Mouse (Mus musculus): ENCODE measurements at regions not wholly inside any gene's neighbourhood (a gene's known extent, or its start where the extent isn't known, plus 50 kb on each side); places are given as distances from the start of the nearest gene placed in this dataset.

DNA sequence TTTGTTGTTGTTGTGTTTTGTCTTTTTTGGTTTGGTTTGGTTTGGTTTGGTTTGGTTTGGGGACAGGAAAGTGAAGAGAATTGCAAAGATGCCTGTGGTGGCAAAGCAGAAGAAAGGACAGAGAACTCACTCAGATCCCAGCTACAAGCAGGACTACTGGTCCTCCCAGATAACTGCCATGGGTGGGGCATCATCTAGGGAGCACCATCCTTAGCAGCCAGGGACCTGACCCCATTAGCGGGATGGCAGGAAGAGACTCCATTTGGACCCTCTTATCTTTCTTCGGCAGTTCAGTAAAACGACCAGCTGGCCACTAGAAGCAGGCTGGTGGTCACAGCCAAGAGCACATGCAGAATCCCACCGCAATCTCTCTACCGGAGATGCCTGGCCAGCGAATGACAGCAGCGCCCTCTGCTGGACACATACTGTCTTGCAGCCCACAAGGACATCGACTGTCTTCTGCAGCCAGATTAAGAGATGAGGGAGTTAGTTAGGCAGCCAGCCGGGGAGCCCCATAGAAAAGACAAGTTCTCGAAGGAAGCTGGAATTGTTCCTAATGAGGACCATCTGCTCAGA, 119.8 kb downstream of the Gm9195 start:
- Histone ChIP-seq H3K9me3 (replicated peaks; ENCODE audit: control insufficient read depth, low read length, poor library complexity, severe bottlenecking) (no peaks in the 10 kb centered on the region), H3K9ac (ENCODE audit: low read depth, low read length) (no peak overlapping the region), H3K27me3 (ENCODE audit: control insufficient read depth, insufficient read depth, low read depth, low read length) (no peaks in the 10 kb centered on the region), H3K4me2 (ENCODE audit: low read length) (peak overlapping the region; percentile 33; the same call in 1 of the 2 replicates), H3K36me3 (ENCODE audit: control insufficient read depth, insufficient read depth, low read length) (no peaks in the 10 kb centered on the region), H3K4me3 (ENCODE audit: low read depth, low read length) (no peak overlapping the region), H3K27ac (ENCODE audit: low read length) (no peak overlapping the region), H3K4me1 (ENCODE audit: control insufficient read depth, insufficient read depth, low read length) (no peaks in the 10 kb centered on the region)
- WGBS: 6% methylated on average over 10 of the region's 10 CpGs
- peak; percentile 82 for ATAC-seq

DNA sequence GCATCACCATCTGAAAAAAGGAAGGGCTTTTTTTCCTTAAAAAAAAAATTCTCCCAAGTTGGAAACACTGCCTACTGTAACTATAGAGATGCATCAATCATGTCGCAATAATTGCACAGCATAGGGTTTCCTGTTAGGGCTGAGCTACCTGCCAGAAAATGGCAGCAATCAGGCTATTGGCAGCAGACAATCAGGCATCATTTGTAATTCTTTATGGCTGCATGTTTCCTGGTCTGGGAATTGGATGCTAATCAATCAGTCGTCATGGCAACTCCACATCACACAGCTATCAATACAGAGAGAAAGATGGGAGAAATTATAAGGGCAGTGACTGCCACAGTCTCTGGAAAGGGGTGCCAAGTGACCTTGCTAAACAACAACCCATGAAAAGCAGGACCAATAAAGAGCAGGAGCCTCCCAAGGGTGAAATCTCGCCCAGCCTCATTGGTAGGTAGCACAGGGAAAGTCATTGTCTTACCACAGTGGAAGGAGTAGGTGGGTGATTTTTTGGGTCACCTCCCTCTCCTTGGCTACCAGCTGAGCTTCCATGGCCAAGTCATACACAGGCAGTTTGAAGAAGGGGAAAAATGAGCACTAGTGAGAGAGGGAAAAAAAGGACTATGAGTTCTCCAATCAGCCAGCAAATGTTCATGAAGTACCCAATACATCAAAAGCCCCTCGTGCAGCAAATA, 130.7 kb downstream of the Gm9195 start:
- no peaks in the 10 kb centered on the region for H3K36me3 ChIP-seq (ENCODE audit: control insufficient read depth, insufficient read depth, low read length)
- no peak overlapping the region for H3K4me2 ChIP-seq (ENCODE audit: low read length)
- no peaks in the 10 kb centered on the region; the same call in 1 of the 2 replicates for H3K4me1 ChIP-seq (ENCODE audit: control insufficient read depth, insufficient read depth, low read length)
- H3K9me3 ChIP-seq (replicated peaks; ENCODE audit: control insufficient read depth, low read length, poor library complexity, severe bottlenecking): no peaks in the 10 kb centered on the region
- no peaks in the 10 kb centered on the region for H3K27me3 ChIP-seq (ENCODE audit: control insufficient read depth, insufficient read depth, low read depth, low read length)
- H3K4me3 ChIP-seq (ENCODE audit: low read depth, low read length): no peak overlapping the region
- 84% methylated on average over 4 of the region's 4 CpGs for WGBS
- no peak overlapping the region for H3K27ac ChIP-seq (ENCODE audit: low read length)
- ATAC-seq: no peak
- H3K9ac ChIP-seq (ENCODE audit: low read depth, low read length): no peak overlapping the region

DNA sequence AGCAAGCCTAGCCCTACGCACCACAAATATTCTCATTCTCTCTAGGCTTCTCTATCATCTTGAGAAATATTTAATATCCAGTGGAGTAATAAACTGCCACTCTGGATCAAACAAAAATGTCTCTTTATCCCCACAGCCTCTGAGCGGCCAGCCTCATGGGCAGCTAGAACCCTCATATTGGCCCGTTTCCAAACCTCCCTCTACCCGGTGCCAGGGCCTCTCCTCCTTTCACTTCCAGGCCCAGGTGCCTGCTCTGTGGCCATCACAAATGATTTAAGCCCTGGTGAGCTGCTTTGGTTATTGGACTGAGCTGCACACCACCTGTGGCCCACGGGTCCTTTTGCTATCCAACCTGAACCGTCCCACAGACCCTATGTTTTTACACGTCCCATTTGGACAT, 131.5 kb downstream of the Gm9195 start:
- Histone ChIP-seq H3K4me2 (ENCODE audit: low read length) (no peak overlapping the region), H3K27me3 (ENCODE audit: control insufficient read depth, insufficient read depth, low read depth, low read length) (no peaks in the 10 kb centered on the region), H3K4me3 (ENCODE audit: low read depth, low read length) (no peak overlapping the region), H3K4me1 (ENCODE audit: control insufficient read depth, insufficient read depth, low read length) (no peaks in the 10 kb centered on the region; the same call in 1 of the 2 replicates), H3K9me3 (replicated peaks; ENCODE audit: control insufficient read depth, low read length, poor library complexity, severe bottlenecking) (no peaks in the 10 kb centered on the region), H3K9ac (ENCODE audit: low read depth, low read length) (no peak overlapping the region), H3K27ac (ENCODE audit: low read length) (no peak overlapping the region), H3K36me3 (ENCODE audit: control insufficient read depth, insufficient read depth, low read length) (no peaks in the 10 kb centered on the region)
- ATAC-seq: no peak
- 84% methylated on average over 7 of the region's 7 CpGs for WGBS

DNA sequence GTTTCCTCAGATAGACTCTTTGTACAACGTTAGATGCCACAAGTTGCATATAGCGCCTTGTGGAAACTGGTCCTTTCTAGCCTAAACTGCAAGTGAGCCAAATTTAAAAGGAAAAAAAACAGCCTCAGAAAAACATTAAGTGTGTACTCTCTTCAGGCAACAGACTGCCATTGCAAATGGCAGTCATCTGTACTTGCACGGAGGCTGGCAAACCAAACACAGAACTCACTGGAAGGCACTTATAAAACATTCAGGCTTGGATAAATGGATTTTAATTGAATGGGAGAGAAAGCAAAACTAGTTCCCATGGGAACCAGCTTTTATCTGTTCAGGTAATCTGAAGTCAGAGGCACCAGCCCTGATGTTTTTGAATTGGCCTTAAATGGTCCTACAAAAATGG, 133.7 kb downstream of the Gm9195 start:
- H3K4me2 ChIP-seq (ENCODE audit: low read length): no peak overlapping the region
- no peak overlapping the region for H3K4me3 ChIP-seq (ENCODE audit: low read depth, low read length)
- H3K36me3 ChIP-seq (ENCODE audit: control insufficient read depth, insufficient read depth, low read length): no peaks in the 10 kb centered on the region
- no peaks in the 10 kb centered on the region for H3K9me3 ChIP-seq (replicated peaks; ENCODE audit: control insufficient read depth, low read length, poor library complexity, severe bottlenecking)
- no peak for ATAC-seq
- no peaks in the 10 kb centered on the region for H3K27me3 ChIP-seq (ENCODE audit: control insufficient read depth, insufficient read depth, low read depth, low read length)
- H3K27ac ChIP-seq (ENCODE audit: low read length): no peak overlapping the region
- no peaks in the 10 kb centered on the region; the same call in 1 of the 2 replicates for H3K4me1 ChIP-seq (ENCODE audit: control insufficient read depth, insufficient read depth, low read length)
- 81% methylated on average over 3 of the region's 3 CpGs for WGBS
- H3K9ac ChIP-seq (ENCODE audit: low read depth, low read length): no peak overlapping the region

DNA sequence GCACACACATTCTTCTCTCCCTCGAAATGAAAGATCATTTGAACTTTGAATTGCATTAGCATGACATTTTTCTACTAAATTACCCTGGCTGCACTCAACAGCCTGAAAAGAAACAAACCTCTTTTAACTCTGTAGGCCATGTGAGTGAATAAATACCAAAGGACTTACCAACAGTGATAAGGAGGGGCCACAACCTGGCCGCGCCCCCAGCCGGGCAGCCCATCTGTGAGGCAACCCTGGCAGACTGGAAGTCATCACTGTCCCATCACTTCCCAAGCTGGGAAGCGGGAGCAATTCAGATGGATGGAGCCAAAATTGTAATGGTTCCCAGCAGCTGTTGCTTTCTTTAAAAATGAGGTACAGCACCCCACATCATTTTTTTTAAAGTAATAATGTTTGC, 149.5 kb downstream of the Gm9195 start:
- H3K9me3 ChIP-seq (replicated peaks; ENCODE audit: control insufficient read depth, low read length, poor library complexity, severe bottlenecking): no peaks in the 10 kb centered on the region
- no peaks in the 10 kb centered on the region for H3K36me3 ChIP-seq (ENCODE audit: control insufficient read depth, insufficient read depth, low read length)
- WGBS: 35% methylated on average over 5 of the region's 5 CpGs
- no peaks in the 10 kb centered on the region for H3K27me3 ChIP-seq (ENCODE audit: control insufficient read depth, insufficient read depth, low read depth, low read length)
- H3K27ac ChIP-seq (ENCODE audit: low read length): 0 out of 2 replicates have a peak overlapping the region, but pooled peaks have one; percentile 39
- H3K4me3 ChIP-seq (ENCODE audit: low read depth, low read length): no peak overlapping the region
- ATAC-seq: peak; percentile 25; the same call in 1 of the 2 replicates
- H3K4me2 ChIP-seq (ENCODE audit: low read length): no peak overlapping the region
- peaks cover 7% of the 10 kb centered on the region for H3K4me1 ChIP-seq (ENCODE audit: control insufficient read depth, insufficient read depth, low read length)
- no peak overlapping the region for H3K9ac ChIP-seq (ENCODE audit: low read depth, low read length)

DNA sequence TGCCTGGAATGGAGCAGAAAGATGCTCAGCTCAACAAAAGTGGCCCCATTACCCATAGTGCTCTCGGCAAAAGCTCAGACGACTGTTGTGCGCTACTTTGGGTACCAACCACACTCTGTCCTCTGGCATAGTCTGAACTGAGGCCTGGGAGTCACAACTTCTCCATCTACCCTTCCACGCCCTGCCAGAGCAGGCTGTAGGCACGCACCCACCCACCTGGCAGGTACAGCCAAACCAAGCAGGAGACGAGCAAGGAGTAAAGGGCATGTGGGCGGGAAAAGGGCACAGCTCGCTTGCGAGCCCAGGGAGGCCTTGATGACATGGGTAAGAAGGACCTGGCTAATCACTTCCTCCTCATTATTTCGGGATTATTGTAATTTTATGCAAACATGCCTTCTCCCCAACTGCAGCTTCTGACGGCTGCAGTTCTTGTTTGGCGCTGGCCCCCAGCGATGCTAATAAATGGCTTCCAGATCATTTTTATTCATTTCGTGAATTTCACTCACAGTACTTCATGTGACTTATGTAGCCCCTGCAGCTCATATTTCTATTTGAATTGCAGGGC, 150.0 kb downstream of the Gm9195 start:
- ATAC-seq: peak; percentile 48; the same call in 1 of the 2 replicates
- Histone ChIP-seq H3K27me3 (ENCODE audit: control insufficient read depth, insufficient read depth, low read depth, low read length) (no peaks in the 10 kb centered on the region), H3K4me2 (ENCODE audit: low read length) (0 out of 2 replicates have a peak overlapping the region, but pooled peaks have one; percentile 12), H3K4me1 (ENCODE audit: control insufficient read depth, insufficient read depth, low read length) (peaks cover 7% of the 10 kb centered on the region), H3K36me3 (ENCODE audit: control insufficient read depth, insufficient read depth, low read length) (no peaks in the 10 kb centered on the region), H3K9ac (ENCODE audit: low read depth, low read length) (no peak overlapping the region), H3K9me3 (replicated peaks; ENCODE audit: control insufficient read depth, low read length, poor library complexity, severe bottlenecking) (no peaks in the 10 kb centered on the region), H3K27ac (ENCODE audit: low read length) (peak overlapping the region; percentile 67), H3K4me3 (ENCODE audit: low read depth, low read length) (no peak overlapping the region)
- 43% methylated on average over 14 of the region's 14 CpGs for WGBS

DNA sequence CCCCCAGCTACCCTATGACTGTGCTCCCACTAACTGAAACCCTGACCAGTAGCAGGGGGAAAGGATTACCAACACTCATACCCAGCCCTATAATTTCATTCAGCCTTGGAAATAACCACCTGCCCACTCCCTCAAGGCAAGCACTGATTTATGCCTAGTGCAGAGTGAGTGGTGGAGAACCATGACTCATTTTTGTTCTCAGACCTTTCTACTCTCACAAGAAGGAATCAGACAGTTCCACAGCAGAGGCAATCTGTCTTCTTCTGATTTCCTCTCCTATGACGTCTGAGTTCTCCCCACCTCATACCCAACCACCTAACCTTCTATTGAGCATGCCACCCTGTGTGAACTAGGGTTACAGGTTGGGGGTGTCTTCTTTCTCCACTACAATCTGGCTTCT, 153.6 kb downstream of the Gm9195 start:
- H3K9me3 ChIP-seq (replicated peaks; ENCODE audit: control insufficient read depth, low read length, poor library complexity, severe bottlenecking): no peaks in the 10 kb centered on the region
- 87% methylated on average over 1 of the region's 1 CpGs for WGBS
- H3K4me1 ChIP-seq (ENCODE audit: control insufficient read depth, insufficient read depth, low read length): peaks cover 7% of the 10 kb centered on the region
- H3K27ac ChIP-seq (ENCODE audit: low read length): no peak overlapping the region
- no peak overlapping the region for H3K9ac ChIP-seq (ENCODE audit: low read depth, low read length)
- ATAC-seq: no peak
- H3K36me3 ChIP-seq (ENCODE audit: control insufficient read depth, insufficient read depth, low read length): no peaks in the 10 kb centered on the region
- H3K27me3 ChIP-seq (ENCODE audit: control insufficient read depth, insufficient read depth, low read depth, low read length): no peaks in the 10 kb centered on the region
- no peak overlapping the region for H3K4me3 ChIP-seq (ENCODE audit: low read depth, low read length)
- no peak overlapping the region for H3K4me2 ChIP-seq (ENCODE audit: low read length)

DNA sequence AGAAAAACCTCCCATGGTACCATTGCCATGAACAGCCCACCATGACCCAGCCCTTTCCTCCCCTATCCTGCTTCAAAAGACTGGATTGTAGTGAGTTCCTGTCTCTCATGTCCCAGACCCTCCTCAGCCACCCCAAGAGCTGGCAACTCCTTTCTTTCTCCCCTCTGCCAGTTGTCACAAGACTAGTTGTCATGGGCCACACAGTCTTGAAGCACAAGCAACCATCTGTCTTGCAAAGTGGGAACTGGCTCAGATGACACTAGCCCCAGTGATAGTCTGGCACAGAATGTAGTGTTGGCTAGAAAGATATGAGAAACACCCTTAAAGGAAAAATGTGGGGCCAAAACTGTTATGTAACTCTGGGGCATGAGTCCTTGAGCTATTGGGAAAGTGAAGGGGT, 187.8 kb downstream of the Gm9195 start:
- H3K36me3 ChIP-seq (ENCODE audit: control insufficient read depth, insufficient read depth, low read length): no peaks in the 10 kb centered on the region
- no peak overlapping the region for H3K27ac ChIP-seq (ENCODE audit: low read length)
- H3K4me3 ChIP-seq (ENCODE audit: low read depth, low read length): no peak overlapping the region
- no peaks in the 10 kb centered on the region for H3K4me1 ChIP-seq (ENCODE audit: control insufficient read depth, insufficient read depth, low read length)
- H3K27me3 ChIP-seq (ENCODE audit: control insufficient read depth, insufficient read depth, low read depth, low read length): no peaks in the 10 kb centered on the region
- ATAC-seq: no peak
- no peak overlapping the region for H3K9ac ChIP-seq (ENCODE audit: low read depth, low read length)
- no peaks in the 10 kb centered on the region for H3K9me3 ChIP-seq (replicated peaks; ENCODE audit: control insufficient read depth, low read length, poor library complexity, severe bottlenecking)
- no peak overlapping the region for H3K4me2 ChIP-seq (ENCODE audit: low read length)

DNA sequence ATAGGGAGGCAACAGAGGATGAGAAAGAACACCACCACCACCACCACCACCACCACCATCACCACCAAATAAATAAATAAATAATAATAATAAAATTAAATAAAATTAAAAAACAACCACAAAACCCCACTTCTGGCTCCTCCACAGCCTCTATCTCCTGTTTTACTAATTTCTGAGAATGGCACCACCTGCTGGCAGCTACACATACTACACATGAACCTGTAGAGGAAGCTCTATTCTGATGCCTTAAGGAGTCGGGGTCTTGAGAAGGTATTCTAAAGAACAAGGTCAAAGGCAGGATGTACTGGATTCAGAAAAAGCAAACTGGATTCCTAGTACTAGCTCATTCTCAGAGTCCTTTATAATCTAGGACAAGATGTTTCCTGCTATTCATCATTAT, 191.6 kb downstream of the Gm9195 start:
- 82% methylated on average over 1 of the region's 1 CpGs for WGBS
- Histone ChIP-seq H3K9me3 (replicated peaks; ENCODE audit: control insufficient read depth, low read length, poor library complexity, severe bottlenecking) (no peaks in the 10 kb centered on the region), H3K4me3 (ENCODE audit: low read depth, low read length) (no peak overlapping the region), H3K27me3 (ENCODE audit: control insufficient read depth, insufficient read depth, low read depth, low read length) (no peaks in the 10 kb centered on the region), H3K36me3 (ENCODE audit: control insufficient read depth, insufficient read depth, low read length) (no peaks in the 10 kb centered on the region), H3K4me2 (ENCODE audit: low read length) (no peak overlapping the region), H3K4me1 (ENCODE audit: control insufficient read depth, insufficient read depth, low read length) (peaks cover 6% of the 10 kb centered on the region; the same call in 1 of the 2 replicates), H3K9ac (ENCODE audit: low read depth, low read length) (no peak overlapping the region), H3K27ac (ENCODE audit: low read length) (no peak overlapping the region)
- ATAC-seq: no peak

Measured in midbrain, embryonic 16.5 days (tissue).